Mouse (Mus musculus): ENCODE results near the gene Ralgapa2. TPM values are rescaled to one million over a fixed set of nuclear protein-coding genes. Genes with fewer than 3 reads are reported as not detected.

The Ralgapa2 gene
- polyA plus RNA-seq, 1 experiment, result 9.6 TPM

- no peak for DNase-seq
- H3K27ac ChIP-seq (ENCODE audit: insufficient read depth, low read length), result no peak overlapping the region
- peaks cover 9% of the 10 kb centered on the region; the same call in 1 of the 2 replicates for H3K4me1 ChIP-seq (ENCODE audit: control insufficient read depth, insufficient read depth, low read length)
- TF ChIP-seq CTCF (IDR thresholded peaks at IDR 0.05; ENCODE audit: borderline replicate concordance, insufficient read depth, low read depth, low read length) (no peak), POLR2A (IDR thresholded peaks at IDR 0.05; ENCODE audit: borderline replicate concordance, insufficient read depth, low read length) (no peak)
- no peaks in the 10 kb centered on the region for H3K27me3 ChIP-seq (ENCODE audit: control insufficient read depth, insufficient read depth, low read length)
- WGBS, result 81% methylated on average over 18 of the region's 18 CpGs
- no peak overlapping the region for H3K4me3 ChIP-seq (replicated peaks; ENCODE audit: insufficient read depth, low read depth, low read length)
Measured at GRCm38 (mm10) chr2:146259787-146260560, 252.2 kb downstream of the Ralgapa2 start.

GRCm38 (mm10) chr2:146258736-146259469 lies 253.2 kb downstream of the Ralgapa2 start:
- no peak overlapping the region for H3K27ac ChIP-seq (ENCODE audit: insufficient read depth, low read length)
- no peak for TF ChIP-seq POLR2A (IDR thresholded peaks at IDR 0.05; ENCODE audit: borderline replicate concordance, insufficient read depth, low read length)
- TF ChIP-seq CTCF (IDR thresholded peaks at IDR 0.05; ENCODE audit: borderline replicate concordance, insufficient read depth, low read depth, low read length), result no peak
- peaks cover 7% of the 10 kb centered on the region; the same call in 1 of the 2 replicates for H3K4me1 ChIP-seq (ENCODE audit: control insufficient read depth, insufficient read depth, low read length)
- no peaks in the 10 kb centered on the region for H3K27me3 ChIP-seq (ENCODE audit: control insufficient read depth, insufficient read depth, low read length)
- peak in 1 of 2 experiments; percentile 29 for DNase-seq
- 64% methylated on average over 10 of the region's 10 CpGs for WGBS
- H3K4me3 ChIP-seq (replicated peaks; ENCODE audit: insufficient read depth, low read depth, low read length), result no peak overlapping the region

GRCm38 (mm10) chr2:146257609-146258008 lies 254.5 kb downstream of the Ralgapa2 start:
- 87% methylated on average over 3 of the region's 3 CpGs for WGBS
- DNase-seq, result no peak
- no peak overlapping the region for H3K27ac ChIP-seq (ENCODE audit: insufficient read depth, low read length)
- H3K27me3 ChIP-seq (ENCODE audit: control insufficient read depth, insufficient read depth, low read length), result no peaks in the 10 kb centered on the region
- TF ChIP-seq CTCF (IDR thresholded peaks at IDR 0.05; ENCODE audit: borderline replicate concordance, insufficient read depth, low read depth, low read length) (no peak), POLR2A (IDR thresholded peaks at IDR 0.05; ENCODE audit: borderline replicate concordance, insufficient read depth, low read length) (no peak)
- H3K4me1 ChIP-seq (ENCODE audit: control insufficient read depth, insufficient read depth, low read length), result peaks cover 7% of the 10 kb centered on the region; the same call in 1 of the 2 replicates
- no peak overlapping the region for H3K4me3 ChIP-seq (replicated peaks; ENCODE audit: insufficient read depth, low read depth, low read length)

GRCm38 (mm10) chr2:146257037-146257436 lies 255.1 kb downstream of the Ralgapa2 start:
- no peak for DNase-seq
- TF ChIP-seq POLR2A (IDR thresholded peaks at IDR 0.05; ENCODE audit: borderline replicate concordance, insufficient read depth, low read length) (no peak), CTCF (IDR thresholded peaks at IDR 0.05; ENCODE audit: borderline replicate concordance, insufficient read depth, low read depth, low read length) (no peak)
- Histone ChIP-seq H3K27ac (ENCODE audit: insufficient read depth, low read length) (no peak overlapping the region), H3K27me3 (ENCODE audit: control insufficient read depth, insufficient read depth, low read length) (no peaks in the 10 kb centered on the region), H3K4me1 (ENCODE audit: control insufficient read depth, insufficient read depth, low read length) (peaks cover 7% of the 10 kb centered on the region; the same call in 1 of the 2 replicates), H3K4me3 (replicated peaks; ENCODE audit: insufficient read depth, low read depth, low read length) (no peak overlapping the region)
- WGBS, result 48% methylated on average over 3 of the region's 3 CpGs

- Histone ChIP-seq H3K27ac (ENCODE audit: insufficient read depth, low read length) (no peak overlapping the region), H3K4me3 (replicated peaks; ENCODE audit: insufficient read depth, low read depth, low read length) (no peak overlapping the region), H3K4me1 (ENCODE audit: control insufficient read depth, insufficient read depth, low read length) (peaks cover 7% of the 10 kb centered on the region; the same call in 1 of the 2 replicates), H3K27me3 (ENCODE audit: control insufficient read depth, insufficient read depth, low read length) (no peaks in the 10 kb centered on the region)
- TF ChIP-seq CTCF (IDR thresholded peaks at IDR 0.05; ENCODE audit: borderline replicate concordance, insufficient read depth, low read depth, low read length) (peak; percentile 12; the same call in 1 of the 2 replicates), POLR2A (IDR thresholded peaks at IDR 0.05; ENCODE audit: borderline replicate concordance, insufficient read depth, low read length) (no peak)
- WGBS, result 66% methylated on average over 3 of the region's 3 CpGs
- DNase-seq, result peak in 1 of 2 experiments; percentile 24
Measured at GRCm38 (mm10) chr2:146256321-146256875, 255.7 kb downstream of the Ralgapa2 start.

GRCm38 (mm10) chr2:146255636-146256035 lies 256.5 kb downstream of the Ralgapa2 start:
- Histone ChIP-seq H3K4me3 (replicated peaks; ENCODE audit: insufficient read depth, low read depth, low read length) (no peak overlapping the region), H3K4me1 (ENCODE audit: control insufficient read depth, insufficient read depth, low read length) (peaks cover 7% of the 10 kb centered on the region; the same call in 1 of the 2 replicates), H3K27me3 (ENCODE audit: control insufficient read depth, insufficient read depth, low read length) (no peaks in the 10 kb centered on the region), H3K27ac (ENCODE audit: insufficient read depth, low read length) (no peak overlapping the region)
- DNase-seq, result no peak
- no peak for TF ChIP-seq CTCF (IDR thresholded peaks at IDR 0.05; ENCODE audit: borderline replicate concordance, insufficient read depth, low read depth, low read length)
- TF ChIP-seq POLR2A (IDR thresholded peaks at IDR 0.05; ENCODE audit: borderline replicate concordance, insufficient read depth, low read length), result no peak

- no peak for DNase-seq
- no peak for TF ChIP-seq POLR2A (IDR thresholded peaks at IDR 0.05; ENCODE audit: borderline replicate concordance, insufficient read depth, low read length)
- TF ChIP-seq CTCF (IDR thresholded peaks at IDR 0.05; ENCODE audit: borderline replicate concordance, insufficient read depth, low read depth, low read length), result no peak
- Histone ChIP-seq H3K27me3 (ENCODE audit: control insufficient read depth, insufficient read depth, low read length) (no peaks in the 10 kb centered on the region), H3K27ac (ENCODE audit: insufficient read depth, low read length) (no peak overlapping the region), H3K4me1 (ENCODE audit: control insufficient read depth, insufficient read depth, low read length) (peaks cover 7% of the 10 kb centered on the region; the same call in 1 of the 2 replicates), H3K4me3 (replicated peaks; ENCODE audit: insufficient read depth, low read depth, low read length) (no peak overlapping the region)
- WGBS, result 89% methylated on average over 1 of the region's 1 CpGs
Measured at GRCm38 (mm10) chr2:146254387-146254786, 257.8 kb downstream of the Ralgapa2 start.

All from cerebellum, adult 2 months (tissue).